Mouse (Mus musculus): ENCODE data around the gene Scimp.

DNA sequence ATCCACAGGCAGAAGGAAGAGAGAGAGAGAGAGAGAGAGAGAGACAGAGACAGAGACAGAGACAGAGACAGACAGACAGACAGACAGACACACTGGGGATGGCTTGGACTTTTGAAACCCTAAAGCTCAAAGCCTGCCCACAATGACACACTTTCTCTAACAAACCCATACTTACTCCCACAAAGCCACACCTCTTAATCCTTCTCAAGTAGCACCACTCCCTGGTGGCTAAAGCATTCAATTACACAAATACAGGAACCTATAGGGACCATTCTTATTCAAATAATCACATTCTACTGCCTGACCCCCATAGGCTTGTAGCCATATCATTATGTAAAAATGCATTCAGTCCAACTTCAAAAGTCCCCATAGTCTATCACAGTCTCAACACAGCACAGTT lies 21.0 kb upstream of the Scimp start:
- TF ChIP-seq POLR2A (IDR thresholded peaks at IDR 0.05; ENCODE audit: borderline replicate concordance, extremely low read depth, low read depth, low read length) (no peak), CTCF (IDR thresholded peaks at IDR 0.05; ENCODE audit: insufficient read depth, low read length) (no peak)

All from lung, adult 2 months (tissue).